Mouse (Mus musculus): ENCODE results near the gene Slc12a5.

Slc12a5 gene

GRCm38 (mm10) chr2:165034131-165035057 is 73.8 kb downstream of the Slc12a5 start, which contains the start of gene Ncoa5:
Ncoa5 (minus strand) TSS chr2:165034867.
- peak; percentile 99 for DNase-seq

GRCm38 (mm10) chr2:165035058-165035431 is 74.4 kb downstream of the Slc12a5 start:
- no peak for DNase-seq

GRCm38 (mm10) chr2:165037415-165037814 is 76.8 kb downstream of the Slc12a5 start:
- DNase-seq, result no peak

- DNase-seq, result no peak
Measured at GRCm38 (mm10) chr2:165042126-165042525, 81.5 kb downstream of the Slc12a5 start.

GRCm38 (mm10) chr2:165043090-165043636 is 82.6 kb downstream of the Slc12a5 start:
- DNase-seq, result no peak

- no peak for DNase-seq
Measured at GRCm38 (mm10) chr2:165043729-165044128, 83.1 kb downstream of the Slc12a5 start.

GRCm38 (mm10) chr2:165049044-165049443 is 88.4 kb downstream of the Slc12a5 start:
- DNase-seq, result no peak
